ENCODE assay signal across 32 mouse cellular contexts in the genomic region with DNA sequence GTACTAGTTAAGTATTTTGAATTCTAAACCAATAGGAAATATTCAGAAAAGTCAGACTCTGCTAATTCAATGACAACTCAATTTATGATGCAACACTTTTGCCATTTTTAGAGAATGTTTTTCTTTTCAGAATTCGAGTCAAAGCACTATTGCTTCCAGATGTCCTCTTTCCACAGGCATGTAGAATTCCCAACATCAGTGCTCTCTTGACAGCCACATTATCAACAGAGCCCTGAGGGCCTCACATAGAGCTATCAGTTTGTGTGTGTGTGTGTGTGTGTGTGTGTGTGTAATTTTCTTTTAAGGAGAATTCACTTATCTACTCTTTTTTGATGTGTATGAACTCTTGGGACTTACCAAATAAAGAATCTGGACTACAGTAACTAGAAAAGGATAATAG.
A peak's percentile ranks its signal among the peaks of the same experiment; 100 is the strongest.
DNase-seq lines count a peak whose midpoint lies in the region; ATAC-seq and TF ChIP-seq lines count a peak whose summit lies in the region.
"Had no signal": no experiment of that assay in that cellular context is flagged by ENCODE, and none has a peak within 500 bp of the region (broad histone marks: within the 10 kb centered on the region; RNA-seq: fewer than 3 reads in every experiment).

No protein-coding gene starts in this region.

- no peaks in the 10 kb centered on the region for H3K9me3 ChIP-seq in limb, embryonic 13.5 days
- no peaks in the 10 kb centered on the region for H3K9me3 ChIP-seq in limb, embryonic 10.5 days (replicated peaks)
- no peaks in the 10 kb centered on the region for H3K9me3 ChIP-seq in embryonic facial prominence, embryonic 11.5 days (replicated peaks; ENCODE audit: control insufficient read depth, low read length)
- no peaks in the 10 kb centered on the region for H3K9me3 ChIP-seq in limb, embryonic 14.5 days (ENCODE audit: control insufficient read depth, low read length)
- H3K9me3 ChIP-seq: forebrain, embryonic 10.5 days; forebrain, embryonic 15.5 days; hindbrain, embryonic 10.5 days; limb, embryonic 12.5 days; liver, embryonic 12.5 days; midbrain, embryonic 12.5 days; neural tube, embryonic 12.5 days had no signal

- no peaks in the 10 kb centered on the region for H3K27me3 ChIP-seq in limb, embryonic 13.5 days
- no peaks in the 10 kb centered on the region for H3K27me3 ChIP-seq in limb, embryonic 10.5 days (ENCODE audit: low read depth, poor library complexity, severe bottlenecking)
- H3K27me3 ChIP-seq in embryonic facial prominence, embryonic 11.5 days (ENCODE audit: control insufficient read depth, insufficient read depth, low read length): no peaks in the 10 kb centered on the region
- no peaks in the 10 kb centered on the region for H3K27me3 ChIP-seq in limb, embryonic 14.5 days (ENCODE audit: control insufficient read depth, insufficient read depth, low read length)
- H3K27me3 ChIP-seq: forebrain, embryonic 15.5 days; limb, embryonic 12.5 days; liver, embryonic 12.5 days; midbrain, embryonic 12.5 days; neural tube, embryonic 12.5 days had no signal

- H3K27ac ChIP-seq in limb, embryonic 13.5 days: no peak overlapping the region
- no peak overlapping the region for H3K27ac ChIP-seq in limb, embryonic 10.5 days
- no peak overlapping the region for H3K27ac ChIP-seq in embryonic facial prominence, embryonic 11.5 days (replicated peaks; ENCODE audit: low read depth, low read length)
- H3K27ac ChIP-seq in limb, embryonic 14.5 days (replicated peaks; ENCODE audit: low read depth, low read length): no peak overlapping the region
- H3K27ac ChIP-seq: forebrain, embryonic 10.5 days; forebrain, embryonic 15.5 days; hindbrain, embryonic 10.5 days; hindbrain, postnatal 0 days; limb, embryonic 12.5 days; liver, embryonic 12.5 days; midbrain, embryonic 12.5 days; neural tube, embryonic 12.5 days had no signal

- no peak for DNase-seq in limb, embryonic 10.5 days (ENCODE audit: low spot score)
- DNase-seq in embryo, embryonic 10 days (ENCODE audit: low spot score): peak; percentile 54
- peak; percentile 83 for DNase-seq in embryonic facial prominence, embryonic 11.5 days (ENCODE audit: low spot score)
- peak; percentile 56 for DNase-seq in limb, embryonic 14.5 days (ENCODE audit: low spot score)
- no peak for DNase-seq in spleen, adult 18-20 months
- no peak for DNase-seq in cerebellum, adult 18-20 months
- no peak for DNase-seq in spleen, postnatal 10 days (ENCODE audit: low spot score in 2 of 2)
- DNase-seq: adrenal gland, adult 2 months; cerebellum, adult 8-10 months; cerebellum, postnatal 25 days; heart, postnatal 14 days; kidney, adult 8-10 months; kidney, postnatal 14 days; layer of hippocampus, adult 9-11 months; lung, adult 18-20 months; lung, postnatal 10 days; right cerebral cortex, adult 18-20 months; right cerebral cortex, postnatal 4 days; thymus, postnatal 36 days had no signal

- 0 out of 2 replicates have a peak, but pooled peaks cover 5% of the 10 kb centered on the region for H3K4me1 ChIP-seq in limb, embryonic 13.5 days
- H3K4me1 ChIP-seq in limb, embryonic 10.5 days: no peaks in the 10 kb centered on the region
- no peaks in the 10 kb centered on the region for H3K4me1 ChIP-seq in embryonic facial prominence, embryonic 11.5 days (ENCODE audit: control insufficient read depth, insufficient read depth, low read length)
- H3K4me1 ChIP-seq in limb, embryonic 14.5 days (ENCODE audit: control insufficient read depth, insufficient read depth, low read length): no peaks in the 10 kb centered on the region
- H3K4me1 ChIP-seq: forebrain, embryonic 10.5 days; forebrain, embryonic 15.5 days; hindbrain, embryonic 10.5 days; liver, embryonic 12.5 days; midbrain, embryonic 12.5 days; neural tube, embryonic 12.5 days had no signal

- H3K4me3 ChIP-seq in limb, embryonic 13.5 days: no peak overlapping the region
- no peak overlapping the region for H3K4me3 ChIP-seq in limb, embryonic 10.5 days
- H3K4me3 ChIP-seq in embryonic facial prominence, embryonic 11.5 days (ENCODE audit: low read depth, low read length): no peak overlapping the region
- no peak overlapping the region for H3K4me3 ChIP-seq in limb, embryonic 14.5 days (replicated peaks; ENCODE audit: low read length)
- H3K4me3 ChIP-seq: forebrain, embryonic 10.5 days; forebrain, embryonic 15.5 days; hindbrain, embryonic 10.5 days; limb, embryonic 12.5 days; liver, embryonic 12.5 days; midbrain, embryonic 12.5 days; myocyte; neural tube, embryonic 12.5 days had no signal

- ATAC-seq in limb, embryonic 13.5 days (ENCODE audit: low FRiP score, low read depth): 0 out of 2 replicates have a peak, but pooled peaks have one; percentile 21
- ATAC-seq in embryonic facial prominence, embryonic 11.5 days (replicated peaks; ENCODE audit: insufficient number of reproducible peaks, low FRiP score, low TSS enrichment, low read depth): 0 out of 2 replicates have a peak, but pooled peaks have one; percentile 57
- ATAC-seq in limb, embryonic 14.5 days (ENCODE audit: low FRiP score, low read depth): no peak
- ATAC-seq: activated CD4-positive, CD25-positive, alpha-beta regulatory T cell, adult 4 months; CD4-positive, CD25-positive, alpha-beta regulatory T cell, adult 4 months; forebrain, embryonic 15.5 days; hindbrain, postnatal 0 days; intestine, embryonic 16.5 days; liver, embryonic 12.5 days had no signal

- no peak for TF ChIP-seq POLR2A in limb, embryonic 14.5 days (IDR thresholded peaks at IDR 0.05; ENCODE audit: borderline replicate concordance, extremely low read depth, insufficient read depth, insufficient read length)

- 11% methylated on average over 1 of the region's 1 CpGs for WGBS in limb, embryonic 13.5 days
- WGBS in limb, embryonic 10.5 days: 13% methylated on average over 1 of the region's 1 CpGs
- WGBS in embryonic facial prominence, embryonic 11.5 days: 16% methylated on average over 1 of the region's 1 CpGs
- 8% methylated on average over 1 of the region's 1 CpGs for WGBS in limb, embryonic 14.5 days

- H3K4me2 ChIP-seq in limb, embryonic 13.5 days (replicated peaks): no peak overlapping the region
- no peak overlapping the region for H3K4me2 ChIP-seq in embryonic facial prominence, embryonic 11.5 days (ENCODE audit: low read depth, low read length)
- no peak overlapping the region for H3K4me2 ChIP-seq in limb, embryonic 14.5 days (replicated peaks; ENCODE audit: low read depth, low read length, severe bottlenecking)
- H3K4me2 ChIP-seq: forebrain, embryonic 15.5 days; limb, embryonic 12.5 days; liver, embryonic 12.5 days; midbrain, embryonic 12.5 days; neural tube, embryonic 12.5 days had no signal

- H3K36me3 ChIP-seq in limb, embryonic 13.5 days: no peaks in the 10 kb centered on the region
- H3K36me3 ChIP-seq in limb, embryonic 10.5 days: no peaks in the 10 kb centered on the region
- no peaks in the 10 kb centered on the region; the same call in 1 of the 2 replicates for H3K36me3 ChIP-seq in embryonic facial prominence, embryonic 11.5 days (replicated peaks; ENCODE audit: control insufficient read depth, insufficient read depth, low read depth, low read length)
- no peaks in the 10 kb centered on the region for H3K36me3 ChIP-seq in limb, embryonic 14.5 days (ENCODE audit: control insufficient read depth, insufficient read depth, low read length)
- H3K36me3 ChIP-seq: forebrain, embryonic 10.5 days; forebrain, embryonic 15.5 days; hindbrain, embryonic 10.5 days; limb, embryonic 12.5 days; liver, embryonic 12.5 days; midbrain, embryonic 12.5 days; neural tube, embryonic 12.5 days had no signal

- no peak overlapping the region for H3K9ac ChIP-seq in limb, embryonic 13.5 days
- H3K9ac ChIP-seq in embryonic facial prominence, embryonic 11.5 days (replicated peaks; ENCODE audit: low read length): no peak overlapping the region
- no peak overlapping the region for H3K9ac ChIP-seq in limb, embryonic 14.5 days (ENCODE audit: low read depth, low read length, severe bottlenecking)
- H3K9ac ChIP-seq: forebrain, embryonic 15.5 days; limb, embryonic 12.5 days; liver, embryonic 12.5 days; midbrain, embryonic 12.5 days; neural tube, embryonic 12.5 days had no signal

Comparison
In these comparisons a context has a peak if more than half of its experiments do, and no peak if none do; other contexts are left out.
1. DNase-seq: peak in embryo, embryonic 10 days (single experiment), embryonic facial prominence, embryonic 11.5 days (single experiment) and limb, embryonic 14.5 days (single experiment); none in limb, embryonic 10.5 days (single experiment), spleen, adult 18-20 months (0 of 2), cerebellum, adult 18-20 months (0 of 2) and spleen, postnatal 10 days (0 of 2).